23 mouse cellular contexts compared by ENCODE assay signal in the genomic region with DNA sequence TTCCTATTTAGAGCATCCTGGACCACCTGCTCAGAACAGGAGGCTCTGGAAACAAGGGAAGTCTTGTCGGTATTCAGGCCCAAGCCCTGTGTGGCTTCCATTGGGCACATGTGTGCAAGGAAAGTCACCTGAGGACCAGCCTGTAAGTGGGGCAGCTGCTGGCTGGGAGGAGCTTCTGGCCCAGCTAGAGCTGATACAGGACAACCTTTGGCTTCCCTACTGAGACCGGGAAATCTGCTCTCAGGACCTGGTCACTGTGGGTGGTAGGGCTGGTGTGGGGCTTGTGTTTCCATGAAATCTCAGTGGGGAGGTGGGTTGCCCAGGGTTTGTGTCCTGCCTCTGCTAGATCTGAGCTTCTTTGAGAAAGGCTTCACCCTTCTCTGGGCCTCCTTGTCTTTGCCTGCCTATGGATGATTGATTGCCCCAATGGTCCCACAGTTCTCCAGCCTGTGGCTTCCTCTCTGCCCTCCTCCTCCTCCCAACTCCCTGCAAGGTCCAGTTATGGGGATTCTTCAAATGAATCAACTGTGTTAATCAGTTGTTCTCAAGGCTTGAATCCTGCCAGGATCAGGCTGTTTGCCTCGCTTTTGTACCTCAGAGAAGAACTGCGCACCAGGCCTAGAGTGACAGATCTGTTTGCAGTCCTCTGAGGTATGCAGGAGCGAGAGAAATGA. TPM values are rescaled to one million over a fixed set of nuclear protein-coding genes. Genes with fewer than 3 reads are reported as not detected.
DNase-seq lines count a peak whose midpoint lies in the region; ATAC-seq and TF ChIP-seq lines count a peak whose summit lies in the region.
"Had no signal": no experiment of that assay in that cellular context is flagged by ENCODE, and none has a peak within 500 bp of the region (broad histone marks: within the 10 kb centered on the region; RNA-seq: fewer than 3 reads in every experiment).

No protein-coding gene starts in this region.

- H3K36me3 ChIP-seq in heart, embryonic 14.5 days (ENCODE audit: control insufficient read depth, insufficient read depth, low read length): no peaks in the 10 kb centered on the region
- no peaks in the 10 kb centered on the region for H3K36me3 ChIP-seq in liver, postnatal 0 days (replicated peaks; ENCODE audit: insufficient read depth, low read length)
- no peaks in the 10 kb centered on the region for H3K36me3 ChIP-seq in thymus, adult 2 months (ENCODE audit: control insufficient read depth, insufficient read depth, low read length)
- H3K36me3 ChIP-seq: heart, embryonic 15.5 days; hindbrain, embryonic 15.5 days had no signal

- TF ChIP-seq EP300 in liver, postnatal 0 days (IDR thresholded peaks at IDR 0.05; ENCODE audit: low read depth): no peak

- TF ChIP-seq POLR2A in thymus, adult 2 months (IDR thresholded peaks at IDR 0.05; ENCODE audit: control insufficient read depth, extremely low read depth, insufficient read depth, low read length, poor library complexity): no peak

- no peak overlapping the region for H3K4me3 ChIP-seq in heart, embryonic 14.5 days (ENCODE audit: control insufficient read depth in 1 of 2, insufficient read depth in 1 of 2, low read depth in 1 of 2, low read length in 2 of 2)
- peak overlapping the region; percentile 34; the same call in 1 of the 2 replicates for H3K4me3 ChIP-seq in liver, postnatal 0 days (ENCODE audit: low read depth, low read length)
- no peak overlapping the region for H3K4me3 ChIP-seq in thymus, adult 2 months (ENCODE audit: control insufficient read depth, insufficient read depth, low read length)
- H3K4me3 ChIP-seq: heart, embryonic 15.5 days; hindbrain, embryonic 15.5 days had no signal

- H3K27ac ChIP-seq in heart, embryonic 14.5 days (replicated peaks in 1 of 2; ENCODE audit: control insufficient read depth in 1 of 2, insufficient read depth in 1 of 2, low read depth in 2 of 2, low read length in 2 of 2): no peak overlapping the region
- peak overlapping the region; percentile 49 for H3K27ac ChIP-seq in liver, postnatal 0 days (ENCODE audit: low read depth)
- H3K27ac ChIP-seq in thymus, adult 2 months (ENCODE audit: control insufficient read depth, insufficient read depth, low read length): no peak overlapping the region
- H3K27ac ChIP-seq: hindbrain, embryonic 15.5 days had no signal

- no peak for DNase-seq in heart, postnatal 36 days
- peak; percentile 82 for DNase-seq in kidney, adult 9 months
- DNase-seq in kidney, postnatal 36 days: peak; percentile 70 to 80
- no peak for DNase-seq in liver, postnatal 0 days
- DNase-seq in urinary bladder, postnatal 36 days (ENCODE audit: low spot score in 2 of 2): no peak
- DNase-seq in thymus, adult 2 months: no peak
- DNase-seq: adrenal gland, postnatal 25 days; cerebellum, postnatal 10 days; embryo, embryonic 11 days; forebrain, postnatal 0 days; gastrocnemius, postnatal 14 days; lung, adult 18-20 months; lung, postnatal 36 days had no signal

- no peaks in the 10 kb centered on the region for H3K9me3 ChIP-seq in heart, embryonic 14.5 days (ENCODE audit: control insufficient read depth, low read length)
- no peaks in the 10 kb centered on the region for H3K9me3 ChIP-seq in liver, postnatal 0 days (ENCODE audit: low read length)
- H3K9me3 ChIP-seq: heart, embryonic 15.5 days; hindbrain, embryonic 15.5 days had no signal

- H3K4me2 ChIP-seq in heart, embryonic 14.5 days (ENCODE audit: low read length): peak overlapping the region; percentile 48; the same call in 1 of the 2 replicates
- H3K4me2 ChIP-seq in liver, postnatal 0 days (ENCODE audit: low read depth, low read length): peak overlapping the region; percentile 67
- H3K4me2 ChIP-seq: hindbrain, embryonic 15.5 days had no signal

- TF ChIP-seq CTCF in liver, postnatal 0 days (IDR thresholded peaks at IDR 0.05; ENCODE audit: low read depth): no peak
- TF ChIP-seq CTCF in thymus, adult 2 months (IDR thresholded peaks at IDR 0.05; ENCODE audit: borderline replicate concordance, control insufficient read depth, extremely low read depth, insufficient read depth, low read length, poor library complexity): no peak

- ATAC-seq in heart, embryonic 14.5 days (ENCODE audit: insufficient number of reproducible peaks, insufficient read depth, low FRiP score, low read depth): no peak
- ATAC-seq in liver, postnatal 0 days: 0 out of 2 replicates have a peak, but pooled peaks have one; percentile 9
- ATAC-seq: CD4-positive, CD25-positive, alpha-beta regulatory T cell, adult 4 months; intestine, postnatal 0 days had no signal

- H3K27me3 ChIP-seq in heart, embryonic 14.5 days (ENCODE audit: control insufficient read depth, insufficient read depth, low read length): peaks cover 18% of the 10 kb centered on the region
- peaks cover 15% of the 10 kb centered on the region for H3K27me3 ChIP-seq in liver, postnatal 0 days (ENCODE audit: insufficient read depth, low read length)
- H3K27me3 ChIP-seq in thymus, adult 2 months (ENCODE audit: control insufficient read depth, insufficient read depth, low read length): peaks cover 2% of the 10 kb centered on the region; the same call in 1 of the 2 replicates

- peaks cover 26 to 27% of the 10 kb centered on the region in 2 experiments for H3K4me1 ChIP-seq in heart, embryonic 14.5 days (ENCODE audit: control insufficient read depth in 2 of 2, insufficient read depth in 2 of 2, low read length in 2 of 2)
- peaks cover 49% of the 10 kb centered on the region for H3K4me1 ChIP-seq in liver, postnatal 0 days (ENCODE audit: insufficient read depth)
- no peaks in the 10 kb centered on the region for H3K4me1 ChIP-seq in thymus, adult 2 months (replicated peaks; ENCODE audit: control insufficient read depth, insufficient read depth, low read length)
- H3K4me1 ChIP-seq: hindbrain, embryonic 15.5 days had no signal

- WGBS in heart, embryonic 14.5 days: 50% methylated on average over 5 of the region's 5 CpGs
- WGBS in liver, postnatal 0 days (ENCODE audit: insufficient replicate concordance): 63% methylated on average over 5 of the region's 5 CpGs
- 83% methylated on average over 5 of the region's 5 CpGs for whole genome bisulfite sequencing in thymus, adult 2 months

- intact Hi-C loops in heart, postnatal 36 days (cut with DNase I): no loop called here

- no peak overlapping the region for H3K9ac ChIP-seq in heart, embryonic 14.5 days (ENCODE audit: low read length)
- peak overlapping the region; percentile 59; the same call in 1 of the 2 replicates for H3K9ac ChIP-seq in liver, postnatal 0 days (replicated peaks)
- H3K9ac ChIP-seq: forebrain, postnatal 0 days; heart, embryonic 15.5 days; hindbrain, embryonic 15.5 days had no signal

RNA-seq across cellular contexts. Expression of a gene that starts 6.8 kb away (rescaled TPM):
- polyA plus RNA-seq in heart, embryonic 14.5 days (2014; fragmentation: Nextera tagmentation; extraction: Ambion mirVana): 1.1 and 1.2 TPM in 2 replicates
- 1 to 10 TPM in 1 of 2 experiments, under 1 TPM in 1; 0.80 to 1.2 TPM for total RNA-seq in heart, postnatal 36 days (2021)
- polyA plus RNA-seq in liver, postnatal 0 days (2015; fragmentation: Nextera tagmentation; extraction: Ambion mirVana): 4.7 and 4.8 TPM in 2 replicates
- 0.13 and 0.20 TPM in 2 replicates for polyA plus RNA-seq in thymus, adult 2 months (2012; rRNA removed)
- total RNA-seq: MEL had no signal
- polyA plus RNA-seq: CD4-positive, CD25-positive, alpha-beta regulatory T cell, adult 4 months had no signal

RNA-seq across cellular contexts. Expression of a gene that starts 31.4 kb away (rescaled TPM):
- not detected in 2 replicates for polyA plus RNA-seq in heart, embryonic 14.5 days (2014; fragmentation: Nextera tagmentation; extraction: Ambion mirVana)
- total RNA-seq in heart, postnatal 36 days (2021): not detected
- not detected in 2 replicates for polyA plus RNA-seq in liver, postnatal 0 days (2015; fragmentation: Nextera tagmentation; extraction: Ambion mirVana)
- 0.20 and 0.31 TPM in 2 replicates for polyA plus RNA-seq in thymus, adult 2 months (2012; rRNA removed)
- total RNA-seq: adrenal gland, postnatal 25 days; forebrain, postnatal 0 days; gastrocnemius, postnatal 14 days; layer of hippocampus, postnatal 10 days; left cerebral cortex, postnatal 25 days; MEL had no signal
- polyA plus RNA-seq: forebrain, postnatal 0 days; heart, embryonic 15.5 days; hindbrain, embryonic 15.5 days; intestine, postnatal 0 days; midbrain, embryonic 11.5 days; urinary bladder, adult 2 months had no signal

RNA-seq across cellular contexts. Expression of a gene that starts 33.9 kb away (rescaled TPM):
- 14.5 and 15.9 TPM in 2 replicates for polyA plus RNA-seq in heart, embryonic 14.5 days (2014; fragmentation: Nextera tagmentation; extraction: Ambion mirVana)
- total RNA-seq in heart, postnatal 36 days (2021): under 1 TPM; 0.36 to 0.38 TPM
- 5.6 and 5.9 TPM in 2 replicates for polyA plus RNA-seq in liver, postnatal 0 days (2015; fragmentation: Nextera tagmentation; extraction: Ambion mirVana)
- polyA plus RNA-seq in thymus, adult 2 months (2012; rRNA removed): 163 and 212 TPM in 2 replicates

RNA-seq across cellular contexts. Expression of a gene that starts 55.2 kb away (rescaled TPM):
- polyA plus RNA-seq in heart, embryonic 14.5 days (2014; fragmentation: Nextera tagmentation; extraction: Ambion mirVana): 0.22 TPM in 2 replicates
- total RNA-seq in heart, postnatal 36 days (2021): not detected
- 0.46 and 0.51 TPM in 2 replicates for polyA plus RNA-seq in liver, postnatal 0 days (2015; fragmentation: Nextera tagmentation; extraction: Ambion mirVana)
- polyA plus RNA-seq in thymus, adult 2 months (2012; rRNA removed): 0.31 and 0.85 TPM in 2 replicates
- total RNA-seq: forebrain, postnatal 0 days; gastrocnemius, postnatal 14 days; layer of hippocampus, postnatal 10 days; MEL had no signal

Comparison
In these comparisons a context has a peak if more than half of its experiments do, and no peak if none do; other contexts are left out.
1. DNase-seq: peak in kidney, adult 9 months (single experiment) and kidney, postnatal 36 days (2 of 2); none in heart, postnatal 36 days (0 of 2), liver, postnatal 0 days (single experiment), urinary bladder, postnatal 36 days (0 of 2) and thymus, adult 2 months (single experiment).